Mouse (Mus musculus): ENCODE measurements at regions not wholly inside any gene's neighbourhood (a gene's known extent, or its start where the extent isn't known, plus 50 kb on each side); places are given as distances from the start of the nearest gene placed in this dataset.

DNA sequence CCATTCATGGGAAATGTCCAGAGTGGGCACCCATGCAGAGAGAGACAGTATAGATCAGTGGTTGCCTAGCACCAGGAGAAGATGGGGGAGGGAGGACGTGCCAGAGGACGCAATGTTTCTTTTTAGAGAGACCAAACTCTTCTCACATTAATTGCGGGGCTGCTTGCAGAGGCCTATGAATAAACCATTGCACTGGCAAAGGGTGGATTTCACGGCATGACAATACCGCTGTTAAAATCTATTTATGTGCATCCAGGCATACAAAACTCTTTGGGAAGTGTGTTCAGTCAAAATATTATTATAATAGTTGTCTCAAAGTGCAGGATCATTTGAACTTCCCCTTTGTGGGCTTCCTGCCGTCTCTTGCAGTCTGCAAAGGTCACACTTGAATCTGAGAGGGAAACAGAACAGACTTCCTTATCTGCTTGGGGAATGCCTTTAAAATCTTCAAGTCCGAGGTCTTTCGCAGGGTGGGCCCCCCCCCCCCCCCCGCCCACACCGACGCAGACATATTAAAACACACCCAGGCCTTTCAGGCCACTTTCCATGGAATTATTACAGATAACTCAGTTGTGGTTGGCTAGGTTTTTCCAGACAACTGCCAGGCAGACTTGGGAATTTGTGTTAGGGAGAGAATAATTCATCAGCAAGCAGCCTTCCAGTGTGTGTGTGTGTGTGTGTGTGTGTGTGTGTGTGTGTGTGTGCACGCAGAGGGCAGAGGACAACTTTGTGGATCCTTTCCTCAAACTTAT, 78.3 kb upstream of the Slc45a1 start:
- no peak for ATAC-seq (replicated peaks; ENCODE audit: low FRiP score, poor library complexity, severe bottlenecking)

DNA sequence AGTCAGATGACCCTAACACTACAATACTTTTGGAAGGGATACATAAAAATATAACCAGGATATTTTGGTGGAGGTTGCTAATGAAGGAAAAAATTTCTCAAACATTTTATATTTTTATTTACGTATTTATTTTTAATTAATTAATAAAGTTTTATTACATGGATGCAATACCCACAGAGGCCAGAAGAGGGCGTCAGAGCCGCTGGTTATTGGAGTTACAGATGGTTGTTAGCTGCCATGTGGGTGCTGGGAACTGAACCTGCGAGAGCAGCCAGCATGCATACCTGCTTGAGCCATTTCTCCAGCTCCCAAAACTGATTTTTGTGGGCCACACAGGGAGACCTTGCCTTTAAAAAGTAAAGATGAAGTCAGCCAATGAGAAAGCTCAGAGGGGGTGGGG, 74.6 kb upstream of the Slc45a1 start:
- ATAC-seq (replicated peaks; ENCODE audit: low FRiP score, poor library complexity, severe bottlenecking), result no peak

DNA sequence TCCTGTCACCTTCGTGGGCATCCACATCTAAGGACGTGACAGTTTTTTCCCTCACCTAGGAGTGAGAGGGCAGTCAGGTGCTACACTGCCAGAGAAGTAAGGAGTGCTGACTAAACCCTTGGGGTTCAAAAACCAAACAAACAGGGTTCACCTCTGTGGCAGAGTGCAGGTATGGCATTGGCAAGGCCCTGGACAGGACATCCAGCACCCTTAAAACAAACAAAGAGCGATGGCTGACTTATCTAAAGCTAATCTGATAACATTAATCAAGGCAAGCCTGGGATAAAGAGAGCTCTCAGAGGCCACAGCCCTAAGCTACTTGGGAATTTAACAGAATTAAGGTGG, 74.1 kb upstream of the Slc45a1 start:
- ATAC-seq (replicated peaks; ENCODE audit: low FRiP score, poor library complexity, severe bottlenecking), result no peak

DNA sequence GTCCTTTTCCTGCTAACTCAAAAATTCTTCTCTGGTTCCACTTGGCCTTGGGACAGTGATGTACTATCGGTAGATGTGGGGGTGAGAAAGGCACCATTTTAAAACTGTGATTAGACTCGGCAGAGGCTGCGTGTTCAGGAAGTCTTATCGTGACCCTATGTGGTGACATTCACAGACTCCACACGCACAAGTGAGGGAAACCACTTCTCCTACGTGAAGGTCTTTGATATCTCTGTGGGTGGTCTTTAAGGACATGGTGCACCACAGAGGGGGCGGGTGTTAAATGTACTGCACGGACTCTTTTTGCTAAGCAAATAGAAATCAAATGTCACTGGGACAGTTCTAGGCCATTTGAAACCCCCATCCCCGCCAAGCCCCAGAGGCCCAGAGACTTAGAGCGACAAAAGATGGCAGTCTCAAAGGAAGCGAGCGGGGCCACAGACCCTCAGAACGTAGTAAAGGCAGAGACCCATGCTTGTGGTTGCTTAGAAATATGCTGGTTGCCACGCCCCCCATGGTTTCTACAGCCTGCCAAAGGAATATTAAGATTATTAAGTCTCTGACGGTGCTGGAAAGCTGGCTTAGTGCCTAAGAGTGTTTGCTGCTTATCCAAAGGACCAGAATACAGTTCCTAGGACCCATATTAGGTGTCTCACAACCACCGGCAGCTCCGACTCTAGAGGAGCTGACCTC, 73.6 kb upstream of the Slc45a1 start:
- no peak for ATAC-seq (replicated peaks; ENCODE audit: low FRiP score, poor library complexity, severe bottlenecking)

DNA sequence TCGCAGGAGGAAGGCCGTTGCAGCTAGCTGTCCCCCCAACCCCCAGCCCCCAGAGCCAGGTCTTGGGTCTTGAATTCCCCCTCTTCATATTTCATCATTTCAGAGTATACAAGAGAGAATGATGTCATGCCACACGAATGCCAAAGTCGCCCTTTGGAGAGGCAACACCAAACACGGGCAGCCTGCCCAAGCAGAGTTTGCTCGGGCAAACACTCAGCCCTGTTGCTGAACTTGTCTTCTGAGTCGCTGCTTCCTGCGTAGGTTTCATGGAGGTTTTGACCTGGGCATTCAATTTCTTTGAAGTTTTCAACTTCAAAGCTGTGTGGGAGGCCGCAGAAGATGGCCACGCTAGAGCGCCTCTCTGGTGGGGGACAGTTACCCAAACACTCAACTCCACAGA, 72.8 kb upstream of the Slc45a1 start:
- ATAC-seq (replicated peaks; ENCODE audit: low FRiP score, poor library complexity, severe bottlenecking), result no peak

DNA sequence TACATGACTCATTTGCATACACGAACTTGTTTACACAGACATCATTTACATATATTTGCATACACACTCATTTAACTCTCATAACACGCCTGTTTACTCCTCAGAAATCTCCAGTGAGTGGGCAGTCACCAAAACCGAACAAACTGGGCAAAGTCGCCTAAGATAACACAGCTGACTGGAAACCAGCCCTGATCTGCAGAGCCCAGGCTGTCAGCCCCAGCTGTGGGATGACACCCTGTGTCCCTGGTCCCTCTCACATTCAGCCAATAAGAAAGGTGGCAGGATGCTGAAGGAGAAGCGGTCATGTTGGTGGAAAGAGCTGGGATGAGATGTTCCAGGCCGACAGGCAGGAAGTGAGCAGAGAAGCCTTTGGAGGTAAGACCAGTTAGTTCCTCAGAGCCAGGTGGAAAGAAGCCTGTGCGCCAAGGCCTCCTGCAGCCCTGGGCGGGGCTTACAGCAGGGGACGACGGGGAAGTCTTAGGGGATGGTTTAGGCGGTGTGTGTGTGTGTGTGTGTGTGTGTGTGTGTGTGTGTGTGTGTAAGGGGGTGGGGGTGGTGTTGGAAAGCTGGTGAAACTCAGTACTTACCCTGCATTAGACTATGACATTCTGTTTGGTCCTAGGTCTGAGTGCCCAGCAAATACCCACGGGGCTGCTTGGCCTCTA, 69.8 kb upstream of the Slc45a1 start:
- no peak for ATAC-seq (replicated peaks; ENCODE audit: low FRiP score, poor library complexity, severe bottlenecking)

DNA sequence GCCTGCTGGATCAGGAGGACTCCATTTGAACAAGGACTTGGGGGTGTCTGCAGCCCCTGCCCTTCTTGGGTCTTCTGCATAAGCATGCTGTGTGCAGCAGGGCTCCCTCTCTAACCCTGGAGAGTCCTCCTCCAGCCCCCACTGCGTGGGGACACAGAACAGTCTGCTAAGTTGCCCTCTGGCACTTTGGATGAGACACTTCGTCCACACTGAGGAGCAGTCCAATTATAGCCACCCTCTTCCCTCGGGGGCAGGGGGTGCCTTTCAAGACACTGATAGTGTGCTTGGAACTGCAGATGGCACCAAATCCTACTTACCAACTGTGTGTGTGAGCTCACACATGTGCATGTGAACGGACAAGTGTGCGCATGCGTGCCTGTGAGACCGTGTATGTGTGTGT, 65.9 kb upstream of the Slc45a1 start:
- ATAC-seq (replicated peaks; ENCODE audit: low FRiP score, poor library complexity, severe bottlenecking), result no peak

DNA sequence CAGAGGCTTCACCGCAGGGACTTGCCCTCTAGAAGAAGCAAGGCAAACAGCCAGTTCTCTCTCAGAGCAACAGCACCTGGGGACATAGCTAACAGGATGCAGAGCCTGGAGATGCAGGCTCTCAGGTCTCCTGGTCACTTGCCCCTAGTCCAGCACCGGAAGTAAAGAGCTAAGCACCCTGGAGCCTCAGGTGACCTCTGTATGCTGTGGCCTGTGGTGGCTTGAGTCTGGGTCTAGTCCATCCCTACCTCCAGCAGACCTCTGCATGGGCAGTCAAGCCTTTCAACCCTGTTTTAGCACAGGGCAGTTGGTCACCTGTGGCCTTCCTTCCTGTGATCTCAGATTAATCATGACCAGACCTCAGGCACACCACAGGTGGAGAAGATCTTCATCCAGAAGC, 63.1 kb upstream of the Slc45a1 start:
- no peak for ATAC-seq (replicated peaks; ENCODE audit: low FRiP score, poor library complexity, severe bottlenecking)

DNA sequence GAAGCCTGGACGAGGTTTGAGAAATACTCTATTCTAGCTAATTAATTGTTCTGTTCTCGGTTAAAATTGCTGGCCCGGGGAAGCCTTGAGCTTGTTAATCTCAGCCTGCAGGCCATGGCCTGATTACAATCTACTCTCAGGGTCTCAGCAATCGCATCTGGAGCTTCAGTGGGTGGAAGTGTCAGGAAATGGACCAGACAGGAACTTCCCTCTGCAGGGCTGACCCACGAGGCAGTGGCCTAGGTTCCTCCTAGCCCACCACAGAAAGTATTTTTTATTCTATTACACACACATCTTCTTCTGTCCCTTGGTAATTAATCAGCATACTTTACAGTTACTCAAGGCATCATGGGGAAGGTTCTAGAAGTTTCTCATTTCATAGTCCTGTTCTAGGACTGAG, 61.3 kb upstream of the Slc45a1 start:
- no peak for ATAC-seq (replicated peaks; ENCODE audit: low FRiP score, poor library complexity, severe bottlenecking)

DNA sequence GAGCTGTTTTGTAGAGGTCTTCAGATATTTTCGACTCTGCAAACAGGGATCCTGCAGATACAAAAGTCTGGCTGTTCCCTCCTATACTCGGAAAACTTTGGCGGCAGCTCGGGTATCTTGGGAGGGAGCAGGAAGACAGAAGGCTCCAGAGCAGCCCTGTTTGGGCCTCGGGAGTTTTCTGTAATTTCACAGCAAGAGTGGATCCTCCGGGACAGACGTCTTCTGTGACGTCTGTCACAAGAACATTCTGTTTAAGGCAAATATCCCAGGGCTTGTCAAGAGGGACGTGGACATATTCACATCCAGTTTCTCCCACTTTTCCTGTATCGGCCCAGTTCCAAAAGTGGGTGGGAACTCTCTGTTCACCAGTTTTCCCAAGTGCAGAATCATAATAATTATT, 60.9 kb upstream of the Slc45a1 start:
- ATAC-seq (replicated peaks; ENCODE audit: low FRiP score, poor library complexity, severe bottlenecking), result no peak

DNA sequence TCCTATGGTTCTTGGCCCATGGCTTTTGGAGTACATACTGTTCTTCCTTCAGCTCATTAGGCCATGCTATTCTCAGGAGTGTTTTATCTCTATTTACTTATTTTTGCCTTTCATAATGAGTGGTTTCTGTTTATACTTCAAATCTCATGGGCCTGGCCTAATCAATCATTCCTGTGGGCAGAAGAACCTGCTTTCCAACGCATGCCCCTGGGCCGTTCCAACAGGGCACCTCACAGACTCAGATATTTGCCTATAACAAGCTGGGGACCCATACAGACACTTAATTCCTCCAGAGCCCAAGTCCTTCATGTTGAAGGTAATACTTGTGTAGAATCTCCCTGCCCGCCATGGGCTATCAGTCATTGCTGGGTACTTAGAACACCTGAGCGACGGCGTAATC, 59.7 kb upstream of the Slc45a1 start:
- ATAC-seq (replicated peaks; ENCODE audit: low FRiP score, poor library complexity, severe bottlenecking), result no peak

DNA sequence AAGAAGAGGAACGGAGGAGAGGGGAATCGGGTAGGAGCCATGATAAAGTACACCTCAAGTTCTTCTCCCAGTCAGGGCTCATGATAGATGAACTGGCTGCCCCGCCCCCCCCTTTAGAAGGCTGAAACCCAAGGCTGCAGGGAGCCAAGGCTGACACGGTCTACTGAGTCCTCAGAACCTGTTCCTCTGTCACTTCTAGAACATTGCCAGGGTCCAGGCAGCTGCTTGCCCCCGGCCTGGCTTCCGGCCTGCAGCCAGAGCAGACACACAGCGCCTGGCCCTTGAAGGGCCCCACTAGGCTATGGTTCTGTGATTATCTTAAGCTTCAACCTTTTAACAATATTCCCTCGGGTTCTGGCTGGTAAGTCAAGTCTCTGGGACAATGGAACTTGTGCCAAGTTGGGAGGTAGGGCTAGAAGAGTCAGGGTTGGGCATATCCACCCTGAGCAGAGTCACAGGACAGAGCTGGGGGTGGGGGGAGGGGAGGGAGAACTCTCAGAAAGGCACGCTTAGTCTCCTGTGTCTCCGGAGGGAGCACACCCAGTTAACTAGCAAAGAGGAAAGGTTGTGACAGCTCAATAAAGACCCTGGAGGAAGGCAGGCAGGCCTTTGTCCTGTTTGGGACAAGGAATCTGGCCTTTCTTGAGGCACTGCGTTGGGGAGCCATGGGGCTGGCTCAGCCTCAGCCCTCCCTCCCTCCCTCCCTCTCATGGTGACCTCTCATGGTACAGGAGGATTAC, 57.6 kb upstream of the Slc45a1 start:
- no peak for ATAC-seq (replicated peaks; ENCODE audit: low FRiP score, poor library complexity, severe bottlenecking)

DNA sequence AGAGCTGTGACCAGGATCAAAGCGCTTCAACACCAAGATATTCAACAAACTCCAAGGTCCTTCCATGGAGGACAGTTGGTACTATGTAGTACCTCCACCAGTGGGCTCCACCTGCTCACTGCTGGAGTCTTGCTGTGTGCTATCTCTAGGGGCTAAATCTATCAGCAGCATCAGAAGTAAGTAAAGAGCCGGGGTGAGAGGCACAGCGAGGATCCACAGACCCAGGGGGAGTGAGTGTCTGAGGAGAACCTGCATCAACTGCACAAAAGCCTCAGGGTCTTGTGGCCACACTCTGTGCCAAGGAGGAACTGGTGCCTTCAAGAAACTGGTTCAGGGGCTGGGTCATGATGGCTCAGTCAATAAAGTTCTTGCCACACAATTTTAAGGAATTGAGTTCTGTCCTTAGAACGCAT, 56.6 kb upstream of the Slc45a1 start:
- no peak for ATAC-seq (replicated peaks; ENCODE audit: low FRiP score, poor library complexity, severe bottlenecking)

DNA sequence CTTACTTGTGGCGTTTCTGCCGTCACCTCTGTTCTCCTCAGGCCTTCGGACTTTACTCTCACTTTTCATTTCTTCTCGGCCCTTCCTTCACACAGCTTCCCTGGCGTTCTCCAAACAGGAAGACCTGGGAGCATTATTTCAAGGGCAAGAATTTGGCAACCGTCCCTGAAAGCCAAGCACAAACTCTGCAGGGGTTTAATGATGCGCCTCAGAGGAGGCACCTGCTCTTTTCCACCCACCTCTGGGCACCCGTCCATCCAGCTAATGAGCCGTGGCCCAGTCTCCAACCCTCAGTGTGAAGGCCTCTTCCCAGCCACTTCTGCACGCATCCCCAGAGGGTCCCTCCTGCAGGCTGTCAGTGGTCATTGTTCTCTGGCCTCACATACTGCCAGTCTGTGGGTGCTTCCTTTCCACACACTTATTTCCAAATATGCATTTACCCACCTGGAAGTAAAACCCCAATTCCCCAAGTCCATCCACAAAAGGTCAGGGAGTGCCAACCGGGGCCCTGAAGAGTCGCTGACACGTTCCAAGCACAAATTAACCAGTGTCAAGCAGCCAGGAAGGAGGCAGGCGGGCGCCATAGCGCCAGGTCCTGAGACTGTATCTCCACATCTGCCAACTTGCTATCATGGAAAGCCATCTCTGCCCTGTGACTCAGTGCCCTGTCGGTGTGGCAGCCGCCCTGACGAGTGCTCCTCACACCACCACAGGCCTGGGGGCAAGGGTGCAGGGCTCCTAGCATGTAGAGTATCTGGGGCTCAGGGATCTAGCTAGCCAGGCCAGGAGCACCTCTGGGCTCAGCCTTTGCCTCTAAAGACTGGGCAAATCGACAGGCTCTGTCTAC, 56.0 kb upstream of the Slc45a1 start:
- ATAC-seq (replicated peaks; ENCODE audit: low FRiP score, poor library complexity, severe bottlenecking), result no peak

DNA sequence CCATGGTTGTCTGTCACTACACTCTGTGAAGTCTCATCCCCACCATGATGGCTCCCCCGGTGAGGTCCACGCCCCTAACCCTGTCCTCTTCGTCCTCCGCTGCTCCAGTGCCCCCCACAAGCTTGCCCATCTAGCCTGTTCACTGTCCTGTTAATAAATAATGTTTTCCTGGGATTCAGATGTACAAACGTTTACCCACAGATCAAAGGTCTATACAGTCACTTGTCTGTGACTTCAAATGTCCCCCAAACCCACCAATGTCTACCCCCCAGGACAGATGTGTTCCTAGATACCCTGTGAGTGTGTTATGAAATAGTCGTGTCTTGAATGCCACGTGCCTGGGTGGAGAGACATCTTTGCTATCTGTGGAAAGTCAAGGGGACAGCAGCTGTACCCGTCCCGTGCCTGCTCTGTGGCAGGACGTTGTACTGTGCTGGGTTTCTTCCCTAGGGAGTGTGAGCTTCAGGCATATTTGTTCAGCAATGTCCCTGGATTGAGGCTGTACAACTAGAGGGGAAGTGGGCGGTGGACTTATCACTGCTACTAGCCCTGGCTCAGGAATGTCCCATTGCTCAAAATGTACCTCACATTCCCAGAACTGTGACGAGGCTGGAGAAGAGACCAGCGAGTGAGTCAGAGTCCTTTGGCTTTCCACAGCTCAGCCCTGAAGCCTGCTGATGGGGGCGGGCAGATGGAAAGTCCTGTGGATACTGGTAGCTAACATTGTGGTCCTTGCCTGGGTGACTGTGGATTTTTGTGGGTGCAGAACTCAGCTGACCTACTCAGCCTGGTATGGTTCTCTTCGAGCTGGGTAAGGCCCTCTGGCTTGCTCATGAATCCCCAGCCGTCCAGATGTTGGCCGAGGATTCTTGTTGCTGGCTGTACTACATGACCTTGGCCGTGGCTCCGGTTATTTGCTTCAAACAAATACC, 55.1 kb upstream of the Slc45a1 start:
- no peak for ATAC-seq (replicated peaks; ENCODE audit: low FRiP score, poor library complexity, severe bottlenecking)

DNA sequence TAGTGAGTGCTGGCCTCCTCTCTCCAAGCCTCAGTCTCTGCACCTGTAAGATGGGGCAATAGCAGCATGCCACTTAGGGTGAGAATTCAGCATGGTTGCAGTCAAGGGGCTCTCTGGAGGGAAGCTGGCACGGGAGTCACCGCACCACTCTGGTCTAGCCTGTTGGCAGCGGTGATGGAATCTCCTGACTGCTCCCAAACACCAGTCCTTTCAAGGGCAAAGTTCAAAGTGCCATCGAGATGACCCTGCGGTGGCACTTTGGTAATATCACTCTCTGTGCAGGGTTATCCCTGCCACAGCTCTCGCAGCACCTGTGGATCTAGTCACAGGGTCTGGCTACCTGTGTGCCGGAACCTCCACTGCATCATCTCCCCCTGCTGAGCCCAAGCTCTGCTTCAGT, 54.3 kb upstream of the Slc45a1 start:
- no peak for ATAC-seq (replicated peaks; ENCODE audit: low FRiP score, poor library complexity, severe bottlenecking)

DNA sequence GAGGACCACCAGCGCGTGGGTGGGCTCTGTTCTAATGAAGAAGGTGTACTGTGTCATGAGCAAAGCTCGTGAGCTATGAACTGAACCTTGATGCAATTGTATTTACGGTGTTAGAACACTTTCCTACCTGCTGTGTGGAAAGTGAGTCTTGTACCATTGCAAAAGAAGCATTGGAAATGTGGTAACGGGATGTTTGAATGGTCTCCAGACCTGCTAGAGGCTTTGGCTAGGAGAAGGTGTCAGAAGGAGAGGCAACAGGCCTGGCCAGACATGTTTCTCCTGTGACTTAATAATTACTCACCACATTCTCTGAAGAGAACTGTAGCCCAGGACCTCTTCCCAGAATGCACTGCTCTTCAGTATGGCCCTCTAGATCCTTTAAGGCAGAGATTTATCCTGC, 51.3 kb upstream of the Slc45a1 start:
- no peak for ATAC-seq (replicated peaks; ENCODE audit: low FRiP score, poor library complexity, severe bottlenecking)
